Comparison of ENCODE assay signal across 8 mouse cellular contexts in genomic region chr10:75303324-75304048, GRCm38 (mm10). TPM values are rescaled to one million over a fixed set of nuclear protein-coding genes. Genes with fewer than 3 reads are reported as not detected.
DNase-seq lines count a peak whose midpoint lies in the region; ATAC-seq and TF ChIP-seq lines count a peak whose summit lies in the region.

No protein-coding gene starts in this region.

- TF ChIP-seq CTCF in stomach, postnatal 0 days (IDR thresholded peaks at IDR 0.05; ENCODE audit: low read depth), result no peak

- DNase-seq in heart, postnatal 4 days, result no peak
- no peak for DNase-seq in embryonic facial prominence, embryonic 10.5 days (ENCODE audit: low spot score)
- DNase-seq in layer of hippocampus, postnatal 36 days, result peak; percentile 67 to 81
- DNase-seq in stomach, postnatal 0 days (ENCODE audit: low spot score), result peak; percentile 12
- DNase-seq in kidney, postnatal 10 days, result no peak

- H3K27me3 ChIP-seq in heart, embryonic 16.5 days (ENCODE audit: control insufficient read depth, insufficient read depth, low read length), result no peaks in the 10 kb centered on the region
- no peaks in the 10 kb centered on the region for H3K27me3 ChIP-seq in embryonic facial prominence, embryonic 10.5 days (replicated peaks; ENCODE audit: low read depth, poor library complexity, severe bottlenecking)
- H3K27me3 ChIP-seq in stomach, postnatal 0 days (ENCODE audit: control insufficient read depth, insufficient read depth, low read length), result no peaks in the 10 kb centered on the region
- no peaks in the 10 kb centered on the region for H3K27me3 ChIP-seq in intestine, embryonic 16.5 days (replicated peaks; ENCODE audit: control insufficient read depth, insufficient read depth, low read length)

- ATAC-seq in heart, embryonic 16.5 days (replicated peaks; ENCODE audit: extremely low read depth, insufficient read depth, low FRiP score), result no peak
- ATAC-seq in CD4-positive, CD25-positive, alpha-beta regulatory T cell, adult 4 months, result peak; percentile 50
- no peak for ATAC-seq in stomach, postnatal 0 days (ENCODE audit: low FRiP score, low TSS enrichment)
- no peak for ATAC-seq in intestine, embryonic 16.5 days

- peaks cover 16% of the 10 kb centered on the region for H3K36me3 ChIP-seq in heart, embryonic 16.5 days (ENCODE audit: control insufficient read depth, insufficient read depth)
- peaks cover 83% of the 10 kb centered on the region for H3K36me3 ChIP-seq in embryonic facial prominence, embryonic 10.5 days (replicated peaks)
- H3K36me3 ChIP-seq in stomach, postnatal 0 days (ENCODE audit: control insufficient read depth, insufficient read depth, low read length), result peaks cover 23% of the 10 kb centered on the region
- peaks cover 8% of the 10 kb centered on the region; the same call in 1 of the 2 replicates for H3K36me3 ChIP-seq in intestine, embryonic 16.5 days (ENCODE audit: control insufficient read depth, insufficient read depth, low read length)

- no peaks in the 10 kb centered on the region for H3K9me3 ChIP-seq in heart, embryonic 16.5 days (replicated peaks; ENCODE audit: control insufficient read depth, low read length)
- H3K9me3 ChIP-seq in embryonic facial prominence, embryonic 10.5 days, result no peaks in the 10 kb centered on the region
- no peaks in the 10 kb centered on the region for H3K9me3 ChIP-seq in stomach, postnatal 0 days (ENCODE audit: control insufficient read depth, low read length)
- no peaks in the 10 kb centered on the region for H3K9me3 ChIP-seq in intestine, embryonic 16.5 days (ENCODE audit: control insufficient read depth, low read length)

- TF ChIP-seq EP300 in stomach, postnatal 0 days (optimal IDR thresholded peaks at IDR 0.05), result no peak

- H3K4me2 ChIP-seq in heart, embryonic 16.5 days (ENCODE audit: low read depth, low read length), result no peak overlapping the region
- no peak overlapping the region for H3K4me2 ChIP-seq in stomach, postnatal 0 days (replicated peaks; ENCODE audit: low read depth)
- no peak overlapping the region for H3K4me2 ChIP-seq in intestine, embryonic 16.5 days (ENCODE audit: low read depth, low read length)

- peaks cover 25% of the 10 kb centered on the region for H3K4me1 ChIP-seq in heart, embryonic 16.5 days (ENCODE audit: control insufficient read depth, insufficient read depth, low read length)
- peaks cover 7% of the 10 kb centered on the region; the same call in 1 of the 2 replicates for H3K4me1 ChIP-seq in embryonic facial prominence, embryonic 10.5 days
- no peaks in the 10 kb centered on the region for H3K4me1 ChIP-seq in stomach, postnatal 0 days (replicated peaks; ENCODE audit: control insufficient read depth, insufficient read depth)
- peaks cover 13% of the 10 kb centered on the region; the same call in 1 of the 2 replicates for H3K4me1 ChIP-seq in intestine, embryonic 16.5 days (ENCODE audit: control insufficient read depth, insufficient read depth, low read length)

- peak overlapping the region; percentile 74 for H3K27ac ChIP-seq in heart, embryonic 16.5 days (ENCODE audit: low read length)
- 0 out of 2 replicates have a peak overlapping the region, but pooled peaks have one; percentile 14 for H3K27ac ChIP-seq in embryonic facial prominence, embryonic 10.5 days (replicated peaks)
- no peak overlapping the region for H3K27ac ChIP-seq in stomach, postnatal 0 days (replicated peaks)
- no peak overlapping the region for H3K27ac ChIP-seq in intestine, embryonic 16.5 days (ENCODE audit: low read length)

- no peak overlapping the region for H3K4me3 ChIP-seq in heart, embryonic 16.5 days (ENCODE audit: low read length)
- H3K4me3 ChIP-seq in embryonic facial prominence, embryonic 10.5 days, result no peak overlapping the region
- H3K4me3 ChIP-seq in stomach, postnatal 0 days (ENCODE audit: low read depth, low read length), result no peak overlapping the region
- no peak overlapping the region for H3K4me3 ChIP-seq in intestine, embryonic 16.5 days (ENCODE audit: low read length)

- 61% methylated on average over 8 of the region's 8 CpGs for WGBS in heart, embryonic 16.5 days
- 88% methylated on average over 8 of the region's 8 CpGs for WGBS in embryonic facial prominence, embryonic 10.5 days
- 74% methylated on average over 8 of the region's 8 CpGs for WGBS in stomach, postnatal 0 days
- 74% methylated on average over 8 of the region's 8 CpGs for WGBS in intestine, embryonic 16.5 days

- H3K9ac ChIP-seq in heart, embryonic 16.5 days (ENCODE audit: low read length), result no peak overlapping the region
- H3K9ac ChIP-seq in stomach, postnatal 0 days (ENCODE audit: low read length), result no peak overlapping the region
- H3K9ac ChIP-seq in intestine, embryonic 16.5 days (ENCODE audit: low read depth, low read length), result no peak overlapping the region

RNA-seq across cellular contexts. Expression of gene Adora2a, which starts 13.2 kb away (rescaled TPM):
- 8.0 and 8.7 TPM in 2 replicates for polyA plus RNA-seq in heart, embryonic 16.5 days (2015; fragmentation: Nextera tagmentation; extraction: Ambion mirVana)
- total RNA-seq in heart, postnatal 4 days (2021), result 10 to 100 TPM; 17.8 to 18.4 TPM
- 10 to 100 TPM; 16.1 to 36.3 TPM for polyA plus RNA-seq in CD4-positive, CD25-positive, alpha-beta regulatory T cell, adult 4 months (2017; shearing (Covaris generic))
- polyA plus RNA-seq in embryonic facial prominence, embryonic 10.5 days (2016; fragmentation: Nextera tagmentation; extraction: Ambion mirVana), result 1.5 and 2.3 TPM in 2 replicates
- 1 to 10 TPM; 3.1 to 3.2 TPM for total RNA-seq in layer of hippocampus, postnatal 36 days (2021)
- polyA plus RNA-seq in stomach, postnatal 0 days (2015; fragmentation: Nextera tagmentation; extraction: Ambion mirVana), result 0.82 and 1.3 TPM in 2 replicates
- 2.9 and 3.2 TPM in 2 replicates for polyA plus RNA-seq in intestine, embryonic 16.5 days (2015; fragmentation: Nextera tagmentation; extraction: Ambion mirVana)

Comparison
In these comparisons a context has a peak if more than half of its experiments do, and no peak if none do; other contexts are left out.
1. H3K27ac ChIP-seq: peak in heart, embryonic 16.5 days (single experiment) and embryonic facial prominence, embryonic 10.5 days (single experiment); none in stomach, postnatal 0 days (single experiment) and intestine, embryonic 16.5 days (single experiment).
2. DNase-seq: peak in layer of hippocampus, postnatal 36 days (2 of 2) and stomach, postnatal 0 days (single experiment); none in heart, postnatal 4 days (single experiment), embryonic facial prominence, embryonic 10.5 days (single experiment) and kidney, postnatal 10 days (single experiment).